In genomic region chr10:88507691-88508143, GRCm38 (mm10) we compare ENCODE assay signal across 35 mouse cellular contexts. TPM values are rescaled to one million over a fixed set of nuclear protein-coding genes. Genes with fewer than 3 reads are reported as not detected.
DNase-seq lines count a peak whose midpoint lies in the region; ATAC-seq and TF ChIP-seq lines count a peak whose summit lies in the region.
"Had no signal": no experiment of that assay in that cellular context is flagged by ENCODE, and none has a peak within 500 bp of the region (broad histone marks: within the 10 kb centered on the region; RNA-seq: fewer than 3 reads in every experiment).

No protein-coding gene starts in this region.

- no peak overlapping the region for H3K4me2 ChIP-seq in intestine, postnatal 0 days (replicated peaks; ENCODE audit: low read depth)
- H3K4me2 ChIP-seq in midbrain, embryonic 15.5 days, result no peak overlapping the region
- H3K4me2 ChIP-seq: embryonic facial prominence, embryonic 13.5 days; forebrain, embryonic 15.5 days; heart, embryonic 13.5 days; hindbrain, embryonic 14.5 days; limb, embryonic 15.5 days; liver, embryonic 15.5 days; lung, embryonic 14.5 days; midbrain, embryonic 12.5 days; neural tube, embryonic 13.5 days had no signal

- no peaks in the 10 kb centered on the region for H3K36me3 ChIP-seq in intestine, postnatal 0 days (ENCODE audit: control insufficient read depth, insufficient read depth)
- no peaks in the 10 kb centered on the region for H3K36me3 ChIP-seq in midbrain, embryonic 15.5 days (replicated peaks)
- H3K36me3 ChIP-seq: embryonic facial prominence, embryonic 13.5 days; forebrain, embryonic 10.5 days; forebrain, embryonic 15.5 days; heart, embryonic 13.5 days; limb, embryonic 10.5 days; limb, embryonic 15.5 days; liver, embryonic 15.5 days; midbrain, embryonic 12.5 days; neural tube, embryonic 13.5 days had no signal

- WGBS in intestine, postnatal 0 days, result 28% methylated on average over 7 of the region's 7 CpGs
- WGBS in midbrain, embryonic 15.5 days, result 85% methylated on average over 7 of the region's 7 CpGs

- H3K9me3 ChIP-seq in intestine, postnatal 0 days (ENCODE audit: control insufficient read depth), result no peaks in the 10 kb centered on the region
- no peaks in the 10 kb centered on the region for H3K9me3 ChIP-seq in midbrain, embryonic 15.5 days
- H3K9me3 ChIP-seq: embryonic facial prominence, embryonic 13.5 days; forebrain, embryonic 10.5 days; forebrain, embryonic 15.5 days; heart, embryonic 13.5 days; limb, embryonic 10.5 days; limb, embryonic 15.5 days; liver, embryonic 15.5 days; megakaryocyte, embryonic 14.5 days; midbrain, embryonic 12.5 days; neural tube, embryonic 13.5 days had no signal

- no peak for TF ChIP-seq CTCF in intestine, postnatal 0 days (IDR thresholded peaks at IDR 0.05; ENCODE audit: low read depth)

- peak overlapping the region; percentile 61 for H3K27ac ChIP-seq in intestine, postnatal 0 days (ENCODE audit: low read depth, low read length)
- H3K27ac ChIP-seq in midbrain, embryonic 15.5 days, result no peak overlapping the region
- H3K27ac ChIP-seq: embryonic facial prominence, embryonic 13.5 days; forebrain, embryonic 10.5 days; forebrain, embryonic 15.5 days; heart, adult 2 months; heart, embryonic 13.5 days; hindbrain, embryonic 14.5 days; limb, embryonic 10.5 days; limb, embryonic 15.5 days; liver, embryonic 15.5 days; midbrain, embryonic 12.5 days; neural tube, embryonic 13.5 days; stomach, postnatal 0 days had no signal

- no peak overlapping the region for H3K4me3 ChIP-seq in intestine, postnatal 0 days (ENCODE audit: low read depth, low read length)
- H3K4me3 ChIP-seq in midbrain, embryonic 15.5 days, result no peak overlapping the region
- H3K4me3 ChIP-seq: embryonic facial prominence, embryonic 13.5 days; forebrain, embryonic 10.5 days; forebrain, embryonic 15.5 days; heart, adult 2 months; heart, embryonic 13.5 days; limb, embryonic 10.5 days; limb, embryonic 15.5 days; liver, embryonic 15.5 days; megakaryocyte, embryonic 14.5 days; midbrain, embryonic 12.5 days; neural tube, embryonic 13.5 days had no signal

- H3K9ac ChIP-seq in intestine, postnatal 0 days (ENCODE audit: low read depth, low read length), result no peak overlapping the region
- no peak overlapping the region for H3K9ac ChIP-seq in midbrain, embryonic 15.5 days
- H3K9ac ChIP-seq: embryonic facial prominence, embryonic 13.5 days; forebrain, embryonic 15.5 days; heart, embryonic 13.5 days; hindbrain, embryonic 14.5 days; limb, embryonic 15.5 days; liver, embryonic 15.5 days; lung, embryonic 14.5 days; midbrain, embryonic 12.5 days; neural tube, embryonic 13.5 days had no signal

- H3K4me1 ChIP-seq in intestine, postnatal 0 days (replicated peaks; ENCODE audit: control insufficient read depth, insufficient read depth, low read length), result peaks cover 20% of the 10 kb centered on the region
- H3K4me1 ChIP-seq in midbrain, embryonic 15.5 days, result peaks cover 10% of the 10 kb centered on the region

- peak; percentile 31 for DNase-seq in adrenal gland, postnatal 14 days
- no peak for DNase-seq in adrenal gland, adult 18-20 months (ENCODE audit: low spot score in 2 of 2)
- peak; percentile 21 for DNase-seq in kidney, postnatal 10 days
- no peak for DNase-seq in kidney, adult 18-20 months
- peak; percentile 53 for DNase-seq in adipocyte (ENCODE audit: low spot score)
- DNase-seq in layer of hippocampus, adult 9-11 months, result no peak
- DNase-seq: adrenal gland, adult 2 months; cerebellum, adult 18-20 months; cerebellum, postnatal 10 days; gastrocnemius, postnatal 10 days; heart, adult 2 months; heart, postnatal 10 days; lung, embryonic 14.5 days; lung, postnatal 36 days; right cerebral cortex, postnatal 4 days; thymus, adult 18-20 months; thymus, postnatal 25 days had no signal

- H3K27me3 ChIP-seq in intestine, postnatal 0 days (replicated peaks; ENCODE audit: control insufficient read depth, insufficient read depth, low read length), result no peaks in the 10 kb centered on the region
- no peaks in the 10 kb centered on the region for H3K27me3 ChIP-seq in midbrain, embryonic 15.5 days (replicated peaks)
- H3K27me3 ChIP-seq: embryonic facial prominence, embryonic 13.5 days; forebrain, embryonic 15.5 days; heart, embryonic 13.5 days; limb, embryonic 15.5 days; midbrain, embryonic 12.5 days; neural tube, embryonic 13.5 days had no signal

- ATAC-seq in intestine, postnatal 0 days, result peak; percentile 56
- ATAC-seq in midbrain, embryonic 15.5 days (replicated peaks), result no peak
- ATAC-seq: forebrain, embryonic 15.5 days had no signal

RNA-seq across cellular contexts. Expression of gene Chpt1, which starts 3.8 kb away (rescaled TPM):
- 272 and 287 TPM in 2 replicates for total RNA-seq in adrenal gland, postnatal 14 days (2021)
- 100 to 1,000 TPM; 358 to 802 TPM for total RNA-seq in adrenal gland, adult 18-20 months (2021)
- polyA plus RNA-seq in intestine, postnatal 0 days (2015; fragmentation: Nextera tagmentation; extraction: Ambion mirVana), result 631 and 770 TPM in 2 replicates
- polyA plus RNA-seq in midbrain, embryonic 15.5 days (2015; fragmentation: Nextera tagmentation; extraction: Ambion mirVana), result 15.1 and 16.2 TPM in 2 replicates

RNA-seq across cellular contexts. Expression of gene Sycp3, which starts 48.3 kb away (rescaled TPM):
- 0.85 and 1.8 TPM in 2 replicates for total RNA-seq in adrenal gland, postnatal 14 days (2021)
- 1 to 10 TPM; 2.2 to 9.2 TPM for total RNA-seq in adrenal gland, adult 18-20 months (2021)
- polyA plus RNA-seq in intestine, postnatal 0 days (2015; fragmentation: Nextera tagmentation; extraction: Ambion mirVana), result 31.6 and 50.4 TPM in 2 replicates
- polyA plus RNA-seq in midbrain, embryonic 15.5 days (2015; fragmentation: Nextera tagmentation; extraction: Ambion mirVana), result 0.50 and 0.75 TPM in 2 replicates
- total RNA-seq: common myeloid progenitor, adult 5-6 weeks; gastrocnemius, postnatal 10 days; heart, adult 2 months; MEL had no signal
- polyA plus RNA-seq: adrenal gland, adult 2 months; heart, adult 2 months; large intestine, adult 2 months; limb, embryonic 15.5 days; lung, embryonic 14.5 days; midbrain, embryonic 12.5 days; neural tube, embryonic 13.5 days; spleen, adult 2 months had no signal

Comparison
In these comparisons a context has a peak if more than half of its experiments do, and no peak if none do; other contexts are left out.
1. DNase-seq: peak in adrenal gland, postnatal 14 days (single experiment), kidney, postnatal 10 days (single experiment) and adipocyte (single experiment); none in adrenal gland, adult 18-20 months (0 of 2), kidney, adult 18-20 months (single experiment) and layer of hippocampus, adult 9-11 months (single experiment).